Mouse (Mus musculus) MEL (cell line): ENCODE measurements around the gene Cmss1.

Source experiments
- CTCF ChIP-seq, 3 experiments: IDR thresholded peaks in 2 of 3; conservative IDR thresholded peaks in 1 of 3; 2 replicates each; pipeline ENCODE4 v1.5.1; 2011 to 2012; ENCODE audit warnings: low read length in 3 of 3, low read depth in 2 of 3, mild to moderate bottlenecking in 2 of 3, improper control_type of control experiment in 1 of 3, inconsistent platforms in 1 of 3, mixed read lengths in 1 of 3, moderate library complexity in 1 of 3; ENCODE audit not compliant: control insufficient read depth in 1 of 3, insufficient read depth in 1 of 3, poor library complexity in 1 of 3, severe bottlenecking in 1 of 3
- ELF1 ChIP-seq: IDR thresholded peaks from 2 replicates; pipeline ENCODE4 v1.6.1; 2014; ENCODE audit warnings: low read depth, mild to moderate bottlenecking, inconsistent platforms, low read length, improper control_type of control experiment, moderate library complexity
- TCF12 ChIP-seq: IDR thresholded peaks from 2 replicates; pipeline ENCODE4 v1.6.1; 2014; ENCODE audit warnings: low read depth, mild to moderate bottlenecking, inconsistent platforms, low read length, improper control_type of control experiment, moderate library complexity

GRCm38 (mm10) chr16:57548608-57549007, 58.1 kb downstream of the Cmss1 start:
- TF ChIP-seq ELF1 (no peak), CTCF (IDR thresholded peaks at IDR 0.05 in 2 of 3, conservative IDR thresholded peaks at IDR 0.05 in 1 of 3; ENCODE audit: control insufficient read depth in 1 of 3, insufficient read depth in 1 of 3, low read depth in 2 of 3, low read length in 3 of 3, poor library complexity in 1 of 3, severe bottlenecking in 1 of 3) (no peak), TCF12 (no peak)
